Mouse (Mus musculus) thymus, postnatal 0 days (tissue): ENCODE data around the gene Serp2. TPM values are rescaled to one million over a fixed set of nuclear protein-coding genes. Genes with fewer than 3 reads are reported as not detected.
"Not testable (repeated sequence)": the region's sequence is repeated elsewhere in the genome, so short reads cannot be mapped to it uniquely, and the experiment has no call there.

ENCODE experiments used
- DNase-seq: peaks from one replicate; pipeline ENCODE4 v3.0.0-alpha.2; 2015; ENCODE audit warnings: low spot score
- polyA plus RNA-seq: library from polyadenylated mRNA; unstranded; fragments of >200 nt; fragmentation: Nextera tagmentation; extraction: Ambion mirVana; gene quantifications from 2 replicates; pipeline ENCODE4 v1.2.1, GENCODE M21; 2015

The Serp2 gene
- polyA plus RNA-seq, 1 experiment from 2014 or later: 6.6 TPM

DNA sequence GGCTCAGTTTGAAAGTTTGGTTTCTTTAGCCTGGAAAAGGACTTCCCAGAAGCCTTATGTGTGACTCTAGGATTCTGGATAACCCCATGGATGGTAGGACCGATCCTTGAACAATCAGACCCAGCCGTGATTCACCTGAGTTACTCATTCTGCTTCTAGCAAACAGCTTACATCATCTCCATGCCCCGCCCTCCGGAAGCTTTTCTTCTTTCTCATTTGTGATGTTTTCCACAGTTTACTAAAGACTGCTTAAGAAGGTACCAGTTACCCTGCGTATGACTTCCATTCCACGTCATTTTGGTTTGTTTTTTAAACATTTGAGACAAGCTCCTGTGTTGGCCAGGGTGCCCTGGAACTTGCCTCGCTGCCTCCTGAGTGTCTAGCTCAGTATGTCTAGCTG, 13.6 kb upstream of the Serp2 start:
- no peak for DNase-seq

DNA sequence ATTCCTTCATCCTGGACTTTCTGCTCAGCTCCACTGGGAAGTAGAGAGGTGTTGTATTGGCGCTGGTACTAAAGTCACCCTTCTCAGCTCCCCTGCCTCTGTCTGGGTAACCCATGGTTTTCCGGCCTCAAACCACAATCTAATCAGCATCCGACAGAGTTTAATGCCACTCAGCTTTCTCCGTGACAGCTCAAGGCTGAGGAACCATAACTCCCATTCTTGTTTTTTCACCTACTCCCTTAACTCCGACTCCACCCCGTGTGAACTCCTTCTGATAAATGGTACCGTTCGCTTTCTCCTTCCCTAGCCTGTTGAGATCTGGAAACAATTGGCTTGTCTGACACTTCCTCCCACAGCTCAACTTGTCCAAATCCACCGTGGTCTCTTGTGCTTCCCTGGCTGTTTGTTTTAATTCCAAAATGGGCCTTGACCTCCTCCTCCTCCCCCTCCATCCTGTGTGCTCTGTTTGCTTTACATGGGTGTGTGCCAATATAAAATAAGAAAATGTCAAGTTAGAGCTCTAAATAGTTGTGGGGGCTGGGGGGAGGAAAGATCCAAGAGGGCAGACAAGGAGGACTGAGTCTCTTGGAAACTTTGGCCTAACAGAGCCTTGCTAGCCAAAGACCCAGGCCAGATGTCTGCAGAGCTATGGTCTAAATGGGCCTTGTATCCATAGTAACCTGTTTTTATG, 12.7 kb upstream of the Serp2 start:
- DNase-seq: peak; percentile 51

DNA sequence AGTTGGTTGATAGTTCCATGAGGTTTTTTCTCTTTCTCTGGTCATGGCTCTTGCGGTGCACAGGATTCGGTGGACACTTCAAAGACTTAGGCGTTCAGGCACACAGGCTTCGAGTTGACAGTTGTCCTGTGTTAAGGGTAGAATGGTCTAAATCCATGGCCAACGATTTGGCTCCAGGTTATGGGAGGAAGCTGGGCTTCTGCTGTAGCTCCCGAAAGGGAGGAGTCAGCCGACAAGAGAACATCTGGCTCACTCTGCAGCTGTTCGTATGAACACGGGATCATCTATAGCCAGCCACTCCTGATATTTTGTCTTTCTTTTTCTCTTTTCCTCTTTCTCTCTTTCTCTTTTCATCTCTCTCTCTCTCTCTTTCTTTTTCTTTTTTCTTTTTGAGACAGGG, 11.9 kb upstream of the Serp2 start:
- DNase-seq: no peak

DNA sequence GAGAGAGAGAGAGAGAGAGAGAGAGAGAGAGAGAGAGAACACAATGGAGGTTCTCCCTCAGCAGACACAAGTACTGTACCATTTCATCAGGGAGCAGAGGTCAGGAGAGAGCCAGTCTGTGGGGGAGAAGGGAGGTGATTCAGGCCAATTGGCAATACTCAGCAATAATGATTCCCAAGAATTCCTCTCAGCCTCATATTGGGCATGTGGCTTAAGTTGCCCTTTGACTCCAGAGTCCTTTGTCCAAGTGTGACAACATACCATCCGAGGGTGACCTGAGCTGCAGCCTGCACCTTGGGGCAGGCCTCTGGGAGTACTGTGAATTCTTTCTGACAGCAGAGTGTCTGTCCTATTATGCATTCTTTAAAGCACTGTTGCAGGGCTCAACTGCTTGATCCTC, 10.6 kb upstream of the Serp2 start:
- no peak for DNase-seq

DNA sequence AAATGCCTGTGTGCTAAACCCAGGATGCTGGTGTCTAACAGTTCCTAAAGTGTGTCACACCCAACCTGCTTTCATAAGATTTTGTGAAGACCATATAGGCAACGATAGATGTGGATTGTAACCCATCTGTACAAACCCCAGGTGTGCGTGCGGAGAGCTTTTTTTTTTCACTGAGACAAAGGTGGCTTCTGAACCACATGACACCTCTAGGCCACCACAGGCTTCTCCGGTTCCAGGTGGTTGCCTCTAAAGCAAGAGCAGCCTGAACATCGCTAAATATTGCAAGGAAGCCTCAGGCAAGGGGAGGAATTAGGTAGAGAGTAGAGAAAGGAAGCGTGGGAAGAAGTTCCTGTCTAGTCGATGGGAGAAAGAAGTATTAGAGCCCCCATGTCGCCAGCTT, 10.0 kb upstream of the Serp2 start:
- peak; percentile 76 for DNase-seq

DNA sequence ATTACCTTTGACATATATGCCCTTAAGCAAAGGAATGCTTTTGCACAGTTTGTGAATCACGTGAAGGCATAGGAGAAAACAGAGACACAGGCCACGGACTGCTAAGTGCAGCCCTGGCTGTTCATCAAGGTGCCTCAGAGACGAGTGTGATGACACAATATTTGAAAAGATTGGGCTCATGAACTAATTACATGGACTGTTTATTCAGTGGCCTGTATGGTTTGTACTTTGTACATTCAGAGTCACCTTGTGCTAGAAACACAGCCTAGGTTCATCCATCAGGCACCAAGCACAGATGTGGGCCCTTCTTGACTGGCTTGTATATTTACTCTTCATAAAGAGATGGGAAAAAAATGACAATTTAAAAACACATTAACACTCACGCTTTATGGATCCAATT, 9.5 kb upstream of the Serp2 start:
- no peak for DNase-seq

DNA sequence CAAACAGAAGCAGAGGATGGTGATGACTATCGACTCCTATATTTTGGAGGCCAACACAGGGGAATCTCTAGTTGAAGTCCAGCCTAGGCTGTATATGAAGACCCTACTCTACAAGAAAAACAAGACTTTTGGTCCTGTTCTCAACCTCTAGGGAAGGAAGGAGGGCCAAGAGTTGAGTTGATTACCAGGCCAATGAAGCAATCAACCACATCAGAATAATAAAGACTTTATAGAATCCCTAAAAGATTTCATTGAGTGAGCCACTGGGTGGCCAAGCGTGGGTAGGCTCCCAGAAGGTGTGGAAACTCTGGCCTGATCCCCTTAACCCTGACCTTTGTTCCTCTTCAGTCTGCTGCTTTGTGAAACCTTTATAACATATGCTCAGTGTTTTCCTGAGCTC, 2.5 kb upstream of the Serp2 start:
- no peak for DNase-seq

DNA sequence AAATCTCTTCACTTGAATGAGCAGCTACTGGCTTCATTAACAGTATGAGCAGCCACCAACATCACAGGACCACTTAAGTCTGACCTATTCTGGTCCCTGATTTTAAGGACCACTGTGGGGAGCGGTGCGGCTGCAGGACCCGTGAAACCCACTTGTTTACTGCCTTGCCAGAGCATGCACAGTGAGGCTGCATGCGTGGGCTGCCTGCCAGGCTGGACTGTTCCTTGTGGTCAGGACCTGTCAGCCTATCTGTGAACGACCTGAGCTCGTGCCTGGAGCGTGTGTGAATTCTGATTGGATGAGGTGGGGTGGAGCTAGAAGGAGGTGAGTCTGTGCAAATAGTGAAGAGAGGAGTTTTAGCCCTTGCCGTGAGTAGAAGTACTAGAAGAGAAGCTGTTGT, 1.5 kb upstream of the Serp2 start:
- not testable (repeated sequence) for DNase-seq

DNA sequence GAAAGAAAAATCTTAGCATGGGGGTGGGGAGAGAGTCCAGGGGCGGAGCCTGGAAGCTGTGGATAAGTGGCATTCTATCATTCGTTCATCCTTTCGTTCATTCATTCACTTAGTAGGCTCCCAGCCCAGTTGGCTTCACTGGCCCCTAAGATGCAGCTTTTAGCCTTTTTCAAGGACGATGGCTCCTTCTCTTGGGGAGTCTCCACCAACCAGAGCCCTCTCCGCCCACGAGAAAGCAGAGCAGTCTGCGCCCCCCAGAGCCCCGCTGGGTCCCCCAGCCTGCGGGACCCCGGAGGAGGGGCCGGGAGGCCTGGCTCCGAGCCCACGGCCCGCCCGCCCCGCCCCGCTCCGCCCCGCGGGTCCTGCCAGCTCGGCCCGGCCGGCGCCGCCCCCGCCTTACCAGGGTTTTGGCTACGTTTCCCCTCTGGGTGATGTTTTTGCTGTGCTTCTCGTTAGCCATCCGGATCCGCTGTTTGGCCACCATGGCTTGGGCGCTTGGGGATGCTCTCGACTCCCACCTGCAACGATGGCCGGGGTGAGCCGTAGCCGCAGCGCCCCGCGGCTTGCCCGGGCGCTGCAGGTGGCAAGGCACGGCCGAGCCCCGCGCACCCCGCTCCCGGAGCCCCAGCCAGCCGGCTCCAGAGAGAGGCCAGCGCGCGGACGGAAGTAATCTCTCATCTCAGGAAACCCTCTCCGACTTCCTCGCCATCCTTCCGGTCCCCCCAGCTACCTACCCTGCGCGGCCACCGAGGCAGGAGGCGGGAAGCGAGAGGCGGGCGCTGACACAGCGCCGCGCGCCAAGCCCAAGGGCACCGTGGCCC, 448 bp downstream of the Serp2 start:
- peak; percentile 64 for DNase-seq

DNA sequence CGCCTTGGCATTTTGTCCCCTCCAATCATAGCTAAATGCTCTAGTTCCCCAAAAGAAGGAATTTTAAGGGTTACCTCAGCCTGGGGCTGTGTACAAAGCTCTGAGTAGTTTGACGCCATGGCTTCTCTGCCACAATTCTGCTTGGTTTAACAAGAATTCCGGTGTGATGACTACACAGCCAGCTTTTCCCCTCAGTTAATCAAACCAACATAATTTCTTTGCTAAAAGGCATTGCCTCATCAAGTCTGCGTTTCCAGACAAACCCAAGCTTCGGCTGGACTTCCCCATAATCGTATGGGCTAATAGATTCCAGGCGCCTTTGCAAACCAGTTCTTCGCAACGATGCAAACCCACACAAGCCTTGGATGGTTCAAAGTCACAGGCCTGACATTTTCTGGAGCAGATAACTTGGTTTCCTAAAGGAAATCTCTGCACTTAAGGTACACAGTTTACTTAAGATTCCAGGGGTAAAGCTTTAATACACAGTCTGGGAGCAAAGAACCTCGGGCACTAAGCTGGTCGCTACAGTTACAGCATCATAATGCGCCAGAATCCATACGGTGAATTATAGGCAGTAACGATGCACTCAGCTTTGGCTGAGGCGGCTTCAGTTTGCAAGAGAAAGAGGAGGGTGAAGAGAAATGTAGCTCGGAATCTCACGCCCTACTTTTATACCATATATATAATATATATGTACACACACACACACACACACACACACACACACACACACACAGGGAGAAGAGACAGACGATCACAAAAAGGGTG, 1.2 kb downstream of the Serp2 start:
- no peak for DNase-seq

DNA sequence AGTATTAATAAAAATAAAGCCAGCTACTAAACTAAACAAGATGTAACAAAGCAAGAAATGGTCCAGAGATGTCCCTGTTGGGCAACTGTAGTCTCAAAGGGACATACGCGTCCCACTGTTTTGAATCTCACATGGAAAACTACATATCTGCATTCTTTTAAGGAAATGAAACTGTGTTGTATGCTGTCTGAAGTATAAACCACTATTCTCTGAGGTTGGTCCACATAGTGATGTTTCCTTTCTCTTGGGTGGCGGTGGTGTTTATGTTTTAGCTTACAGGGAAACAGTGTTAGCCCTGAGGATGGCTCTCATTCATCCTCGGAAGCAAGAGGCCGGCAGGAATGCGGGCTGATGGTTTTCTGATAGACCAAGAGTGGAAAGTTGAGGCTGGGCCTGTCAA, 12.6 kb downstream of the Serp2 start:
- DNase-seq: no peak

DNA sequence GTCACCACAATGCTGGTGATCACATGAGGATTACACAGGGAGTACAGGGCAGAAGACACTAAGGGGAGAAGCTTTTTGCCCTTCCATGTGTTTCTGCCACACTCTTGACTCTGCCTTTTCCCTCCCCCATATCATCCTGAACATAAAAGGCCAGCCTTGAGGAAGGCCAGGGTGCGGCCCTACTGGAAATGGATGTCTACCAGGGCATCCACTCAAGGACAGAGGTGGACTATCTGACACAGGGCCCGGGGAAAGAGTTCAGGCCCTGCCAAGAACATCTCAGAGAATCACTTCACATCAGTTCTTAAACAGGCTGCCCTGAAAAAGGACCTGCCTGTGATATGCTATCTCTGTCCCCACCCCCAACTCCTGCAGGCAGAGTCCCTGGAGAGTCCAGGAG, 15.3 kb downstream of the Serp2 start:
- no peak for DNase-seq

DNA sequence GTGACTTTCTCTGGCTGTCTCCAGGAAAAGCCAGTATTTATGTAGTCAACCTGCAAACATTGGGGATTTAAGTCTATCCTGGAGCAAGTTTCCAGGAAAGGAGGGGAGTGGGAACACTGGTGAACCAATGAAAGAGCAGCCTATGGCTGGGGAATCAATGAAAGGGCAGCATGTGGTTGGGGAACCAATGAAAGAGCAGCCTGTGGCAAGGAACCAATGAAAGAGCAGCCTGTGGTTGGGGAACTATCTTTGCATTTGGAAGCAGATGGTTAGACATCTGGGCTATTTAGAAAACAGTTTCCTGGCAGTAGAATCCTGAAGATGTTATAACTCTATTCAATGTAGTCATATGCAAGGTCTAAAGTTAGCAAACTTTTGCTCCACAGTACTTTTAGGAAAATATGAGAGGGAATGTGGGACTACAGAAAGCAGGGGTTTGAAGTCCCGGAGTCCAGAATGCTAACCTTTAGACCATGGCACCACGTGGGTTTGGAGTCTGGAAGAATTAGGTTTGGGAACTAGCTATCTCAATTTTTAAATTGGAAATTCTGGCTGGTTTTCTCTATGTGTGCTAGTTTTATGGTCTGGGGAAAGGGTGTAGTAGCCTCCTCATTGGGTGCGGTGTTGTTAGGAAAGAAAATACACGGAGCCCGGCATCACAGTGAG, 16.6 kb downstream of the Serp2 start:
- no peak for DNase-seq

DNA sequence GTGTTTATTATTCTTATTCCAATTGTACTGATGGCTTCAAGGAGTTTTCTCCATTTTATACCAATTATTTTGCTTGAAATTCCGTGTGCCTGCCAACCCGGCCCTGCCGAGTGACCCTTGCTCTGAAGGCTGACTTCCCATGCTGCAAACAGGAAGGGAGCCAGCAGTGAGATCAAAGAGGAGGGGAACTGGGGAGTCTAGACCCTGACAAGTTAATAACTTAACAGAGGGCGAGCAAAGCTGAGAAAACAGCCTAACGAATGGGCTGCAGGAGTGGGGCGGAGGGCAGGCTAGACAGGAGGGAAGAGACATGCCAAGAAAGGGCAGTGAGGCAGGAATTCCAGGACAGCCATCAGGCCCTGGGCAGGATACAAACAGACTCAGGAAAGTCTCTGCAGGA, 19.8 kb downstream of the Serp2 start:
- no peak for DNase-seq

DNA sequence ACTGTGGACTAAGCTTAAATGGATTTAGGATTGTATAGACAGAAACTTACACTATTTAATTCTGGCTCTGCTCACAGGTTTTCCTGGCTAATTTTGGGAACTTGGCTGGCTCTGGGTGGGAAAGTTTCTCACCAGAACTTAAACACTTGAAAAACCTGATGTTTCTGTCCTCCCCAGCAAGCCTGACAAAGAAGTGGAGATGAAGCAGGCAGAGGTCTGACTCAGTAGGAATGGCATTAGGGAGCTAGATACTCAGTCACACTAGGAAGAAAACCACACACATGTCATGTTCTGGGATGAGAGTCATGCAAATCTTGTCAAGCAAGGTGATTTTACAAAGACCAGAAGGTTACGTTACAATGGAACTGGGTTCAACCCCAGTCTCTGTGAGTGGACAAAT, 21.6 kb downstream of the Serp2 start:
- no peak for DNase-seq

DNA sequence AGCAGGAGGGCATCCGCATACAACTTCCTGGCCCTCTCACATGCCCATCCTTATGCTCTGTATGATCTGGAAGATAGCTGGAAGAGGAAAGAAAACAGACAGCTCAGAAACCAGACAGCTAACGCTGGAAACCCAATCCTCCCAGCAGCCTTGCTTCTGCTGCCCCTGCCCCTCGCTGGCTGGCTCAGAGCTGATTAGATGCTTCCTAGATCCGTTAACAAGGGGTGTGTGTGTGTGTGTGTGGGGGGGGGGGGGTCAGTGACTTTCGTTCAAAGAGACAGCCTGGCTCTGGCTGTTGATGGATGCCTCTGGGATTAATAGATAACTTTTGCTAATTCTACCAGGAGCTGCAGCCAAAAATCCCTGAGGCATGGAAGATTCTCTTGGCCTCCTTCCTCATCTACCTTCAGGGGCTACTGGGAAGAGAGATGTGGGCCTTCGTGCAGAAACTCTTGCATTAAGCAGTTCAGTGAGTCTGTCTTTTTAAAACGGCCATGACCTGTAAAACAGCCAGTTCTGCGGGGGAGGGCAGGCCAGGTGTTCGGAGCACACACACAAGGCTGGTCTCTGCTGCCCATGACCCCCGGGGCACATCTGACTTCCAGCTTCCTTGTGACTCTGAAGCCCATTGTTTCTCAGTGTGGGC, 23.4 kb downstream of the Serp2 start:
- peak; percentile 9 for DNase-seq

DNA sequence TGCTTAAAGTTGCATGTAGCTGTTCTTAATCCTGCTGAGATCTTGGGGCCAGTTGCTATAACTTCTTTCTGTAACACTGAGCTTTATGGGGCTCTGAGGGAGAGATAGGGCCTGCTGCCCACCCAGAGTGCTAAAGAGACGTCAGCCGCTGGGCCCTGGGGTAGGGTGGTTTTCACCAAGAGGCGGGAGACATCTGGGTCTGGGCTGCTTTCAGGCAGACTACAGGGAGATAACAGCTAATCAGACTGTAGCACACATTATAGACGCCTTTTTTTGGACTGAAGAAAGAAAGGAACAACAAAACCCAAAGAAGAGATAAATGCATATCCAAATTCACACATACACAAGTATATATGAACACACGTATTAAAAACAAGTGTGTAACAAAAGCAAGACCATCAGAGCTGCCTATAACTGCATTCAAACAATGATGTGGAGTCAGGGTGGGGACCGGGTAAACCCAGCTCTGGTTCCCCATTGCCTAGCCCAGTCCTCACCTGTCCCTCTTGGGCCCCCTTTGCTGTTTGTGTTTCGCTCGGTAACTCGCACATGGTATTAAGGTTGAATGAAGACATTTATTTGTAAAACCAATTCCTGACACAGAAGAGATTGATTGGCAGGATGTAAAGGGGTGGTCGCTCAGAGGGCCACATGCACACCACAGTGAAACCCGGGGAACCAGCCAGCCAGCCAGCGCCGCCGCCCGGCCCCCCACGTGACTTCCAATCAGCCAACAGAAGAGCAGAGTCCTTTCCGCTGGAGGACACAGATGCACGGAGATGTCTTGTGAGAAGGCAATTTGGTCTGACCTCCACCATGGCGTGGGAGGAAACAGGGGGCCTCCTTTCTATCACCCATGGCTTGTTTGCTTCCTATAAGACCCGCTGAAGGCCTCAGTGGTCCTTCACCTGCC, 24.2 kb downstream of the Serp2 start:
- DNase-seq: peak; percentile 70

DNA sequence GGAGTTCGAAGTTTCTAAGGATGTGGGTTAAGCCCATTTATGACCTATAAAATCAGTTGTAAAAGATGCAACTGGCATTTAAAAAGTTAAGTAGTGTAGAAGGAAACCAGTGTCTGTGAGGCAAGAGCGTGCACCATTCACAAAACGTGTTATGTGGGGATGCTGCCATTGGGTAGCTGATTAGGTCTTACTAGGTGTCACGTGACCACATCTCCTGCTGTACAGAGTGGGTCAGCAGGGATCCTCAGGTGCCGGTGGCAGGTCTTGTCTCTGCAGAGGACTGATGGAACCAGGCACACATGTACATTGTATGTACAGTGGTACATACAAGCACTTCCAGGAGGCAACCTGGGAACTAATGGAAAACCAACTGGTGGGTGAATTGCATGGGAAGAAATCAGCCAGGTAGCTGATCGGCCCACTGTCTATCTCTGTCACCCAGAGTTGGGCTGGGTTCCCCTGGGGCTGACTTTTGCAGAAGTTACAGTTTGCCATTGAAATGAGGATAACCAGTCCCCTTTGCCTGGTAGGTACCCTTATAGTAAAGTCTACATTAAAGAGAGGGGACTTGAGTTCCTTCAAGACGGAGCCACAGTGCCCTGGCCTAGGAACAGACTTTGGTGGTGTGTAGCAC, 25.5 kb downstream of the Serp2 start:
- no peak for DNase-seq

DNA sequence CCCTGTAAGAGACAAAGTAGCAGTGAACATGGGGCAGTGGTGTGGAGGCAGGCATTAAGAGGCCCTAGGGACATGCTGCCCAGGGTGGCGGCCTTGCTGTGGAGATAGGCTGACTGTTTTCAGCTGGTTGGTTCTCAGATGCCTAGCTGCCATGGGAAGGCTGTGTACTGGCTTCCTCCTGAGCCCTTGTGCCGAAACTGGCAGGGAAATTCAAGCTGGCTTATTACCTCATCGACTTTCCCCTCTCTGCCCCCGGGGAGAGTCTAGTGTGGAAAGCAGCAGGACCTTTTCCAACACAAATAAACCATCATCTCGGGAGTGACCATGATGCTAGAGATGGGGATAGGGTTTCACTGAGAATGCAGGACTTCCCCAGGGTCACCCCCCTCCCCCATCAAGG, 28.0 kb downstream of the Serp2 start:
- DNase-seq: no peak
